Mouse (Mus musculus) heart, adult 18-20 months (tissue): ENCODE measurements at regions not wholly inside any gene's neighbourhood (a gene's known extent, or its start where the extent isn't known, plus 50 kb on each side); places are given as distances from the start of the nearest gene placed in this dataset.

ENCODE experiments used
- DNase-seq, 2 experiments: peaks; one replicate each; pipeline ENCODE4 v3.0.0; 2021 to 2022; ENCODE audit warnings: mixed read lengths in 1 of 2

- DNase-seq = no peak
Measured at GRCm38 (mm10) chr9:24833766-24834165, 59.7 kb upstream of the Tbx20 start.

GRCm38 (mm10) chr9:24848210-24848609 lies 74.1 kb upstream of the Tbx20 start:
- peak in 1 of 2 experiments; percentile 16 for DNase-seq

DNA sequence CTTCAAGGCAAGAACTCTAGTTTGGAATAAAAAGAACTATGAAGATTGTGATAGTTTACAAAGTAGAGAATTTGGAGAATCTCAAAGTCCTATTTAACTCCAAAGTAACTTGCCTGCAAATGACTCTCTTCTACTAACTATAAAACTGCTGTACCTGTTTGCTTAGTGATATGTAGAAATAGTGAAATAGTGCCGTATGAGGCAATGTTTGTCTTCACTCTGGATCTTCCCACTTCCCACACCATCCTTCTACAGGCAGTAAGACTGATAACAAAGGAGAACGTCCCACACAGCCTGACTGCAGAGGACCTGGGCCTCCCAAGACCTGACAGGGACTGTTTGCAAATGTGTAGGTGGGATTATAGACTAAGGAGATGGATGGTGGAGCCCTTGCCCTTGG lies 85.4 kb upstream of the Tbx20 start:
- no peak for DNase-seq

DNA sequence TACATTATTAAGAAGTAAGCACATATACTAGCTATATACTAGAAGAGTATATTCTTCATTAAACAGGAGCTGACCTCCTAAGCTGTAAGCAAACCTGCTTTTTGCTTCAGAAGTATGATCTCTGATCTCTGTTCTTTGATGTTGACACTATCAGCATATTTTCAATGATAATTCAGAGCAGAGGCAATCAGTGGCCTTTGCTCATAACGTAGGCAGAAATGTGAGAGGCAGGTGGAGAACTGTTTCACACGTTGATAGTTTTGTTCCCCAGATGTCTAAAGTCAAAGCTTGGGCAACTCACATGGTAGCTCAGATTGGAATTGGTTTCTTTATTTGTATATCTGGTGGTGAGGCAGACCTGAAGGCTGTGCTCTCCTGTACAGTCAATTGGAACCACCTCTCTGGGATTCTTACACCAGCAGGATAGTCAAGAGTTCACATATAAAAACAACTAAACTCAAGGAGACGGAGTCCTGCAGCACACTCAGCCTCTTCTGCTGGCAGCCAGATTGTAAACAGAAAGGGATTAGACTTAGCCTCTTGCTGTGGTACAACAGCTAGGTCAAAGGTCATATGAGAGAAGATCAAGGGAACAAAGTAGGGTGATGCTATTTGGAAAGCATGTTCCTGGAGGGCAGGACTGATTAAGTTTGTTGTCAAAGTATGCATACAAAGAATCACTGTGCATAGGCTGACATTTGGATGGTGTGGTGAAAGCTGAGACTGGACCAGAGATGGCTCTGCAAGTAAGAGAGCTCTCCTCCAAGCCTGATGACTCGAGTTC lies 92.5 kb upstream of the Tbx20 start:
- DNase-seq = no peak

DNA sequence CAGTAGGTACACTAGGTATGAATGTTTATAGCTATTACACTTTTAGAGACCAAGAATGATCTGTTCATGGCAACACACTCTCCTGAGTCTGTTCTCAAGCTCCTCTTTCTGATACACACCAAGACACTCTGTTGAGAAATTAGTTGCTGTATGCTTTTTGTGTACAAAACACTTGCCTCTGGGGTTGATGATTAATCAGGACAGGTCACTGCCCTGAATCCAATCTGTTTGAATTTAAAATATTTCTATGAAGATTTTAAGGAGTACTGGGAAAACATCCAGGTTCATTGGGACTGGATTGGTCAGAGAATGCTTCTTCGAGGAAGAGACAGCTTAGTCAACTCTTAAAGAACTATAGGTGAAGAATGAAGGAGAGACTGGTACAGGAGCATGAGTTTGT lies 94.6 kb upstream of the Tbx20 start:
- DNase-seq = no peak

DNA sequence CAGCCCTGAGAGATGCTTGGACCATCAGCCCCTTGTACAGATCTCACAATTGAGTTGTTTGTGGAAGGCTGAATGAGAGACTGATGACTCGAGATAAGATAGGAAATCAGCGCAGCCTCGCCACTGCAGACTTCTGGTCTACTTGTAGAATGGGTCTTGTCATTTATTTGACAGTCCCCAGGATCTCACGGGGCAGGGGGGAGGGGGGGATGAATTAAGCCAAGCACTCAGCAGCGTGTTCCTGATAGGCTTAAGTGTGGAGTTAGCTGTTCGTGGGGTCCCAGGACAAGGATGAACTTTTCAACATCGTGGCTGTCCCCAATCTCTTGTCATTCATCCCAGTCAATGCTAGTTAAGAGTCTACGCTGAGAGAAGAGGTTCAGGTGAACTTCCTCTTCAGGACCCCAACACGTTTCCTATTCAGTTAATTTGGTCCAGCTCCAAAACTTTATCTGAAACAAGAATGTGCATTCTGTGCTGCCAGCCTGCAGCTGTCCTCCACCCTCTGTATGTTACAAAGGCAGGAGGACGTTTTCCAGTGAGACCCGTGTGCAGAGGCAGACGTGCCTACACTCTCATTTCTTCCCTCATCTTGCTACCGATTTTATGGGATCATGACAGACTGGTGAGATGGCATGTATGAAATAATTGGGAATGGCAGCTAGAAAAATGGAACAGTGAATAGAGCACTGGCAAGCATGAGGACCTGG lies 100.5 kb upstream of the Tbx20 start:
- no peak for DNase-seq

DNA sequence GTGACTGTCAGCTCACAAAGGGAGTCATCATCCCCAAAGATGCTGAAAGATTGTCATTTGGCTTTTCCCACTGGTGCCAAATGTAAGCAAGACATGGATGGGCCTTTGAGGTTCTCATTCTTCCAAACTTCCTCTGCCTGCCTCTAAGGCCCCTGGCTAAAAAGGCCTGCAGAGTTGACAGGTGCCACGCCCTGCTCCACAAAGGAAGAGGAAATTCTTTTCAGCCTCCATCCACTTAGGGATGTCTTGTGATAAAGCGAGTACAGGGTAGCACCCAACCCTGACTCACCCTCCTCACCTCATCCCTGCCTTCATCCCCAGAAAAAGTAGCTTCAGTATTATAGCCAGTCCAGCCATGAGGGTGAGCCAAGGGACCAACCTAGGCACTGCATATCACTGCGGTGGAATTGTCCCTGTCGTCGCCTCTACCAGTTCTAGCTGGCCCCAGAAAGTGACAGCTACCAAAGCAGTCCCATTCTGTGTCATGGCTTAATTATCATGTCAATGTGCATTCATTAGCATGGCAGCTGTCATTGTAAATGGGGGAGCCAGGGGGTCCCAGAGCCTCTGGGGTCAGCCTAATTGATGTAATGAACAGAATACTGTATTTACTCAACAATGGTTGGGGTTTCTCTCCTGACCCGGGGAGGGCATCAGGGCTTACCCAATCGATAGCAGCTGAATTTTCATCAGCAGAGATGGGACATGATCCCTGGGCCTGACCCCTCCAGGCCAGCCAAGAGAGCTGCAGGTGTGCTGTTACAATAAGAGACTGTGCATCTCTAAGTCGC lies 104.5 kb upstream of the Tbx20 start:
- no peak for DNase-seq

GRCm38 (mm10) chr9:24879662-24880061 lies 105.6 kb upstream of the Tbx20 start:
- DNase-seq = no peak

DNA sequence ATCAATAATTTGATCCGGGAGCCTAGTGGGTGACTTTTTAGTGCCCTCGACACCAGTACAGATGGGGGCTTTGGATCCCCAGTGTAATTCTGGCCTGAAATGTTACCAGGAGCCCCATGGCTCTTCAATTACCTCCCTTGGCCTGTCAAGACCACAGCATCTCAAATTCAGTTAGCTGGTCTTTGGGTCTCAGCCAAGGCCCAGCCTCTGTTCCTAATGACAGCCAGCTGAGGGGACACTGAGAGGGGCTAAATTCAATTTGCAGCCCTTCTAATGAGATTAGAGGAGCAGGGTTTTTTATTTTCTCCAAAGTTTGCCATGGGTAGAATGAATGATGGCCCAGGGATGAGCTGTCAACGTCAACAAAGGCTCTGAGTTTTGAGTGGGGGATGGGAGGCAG lies 109.9 kb upstream of the Tbx20 start:
- no peak for DNase-seq

DNA sequence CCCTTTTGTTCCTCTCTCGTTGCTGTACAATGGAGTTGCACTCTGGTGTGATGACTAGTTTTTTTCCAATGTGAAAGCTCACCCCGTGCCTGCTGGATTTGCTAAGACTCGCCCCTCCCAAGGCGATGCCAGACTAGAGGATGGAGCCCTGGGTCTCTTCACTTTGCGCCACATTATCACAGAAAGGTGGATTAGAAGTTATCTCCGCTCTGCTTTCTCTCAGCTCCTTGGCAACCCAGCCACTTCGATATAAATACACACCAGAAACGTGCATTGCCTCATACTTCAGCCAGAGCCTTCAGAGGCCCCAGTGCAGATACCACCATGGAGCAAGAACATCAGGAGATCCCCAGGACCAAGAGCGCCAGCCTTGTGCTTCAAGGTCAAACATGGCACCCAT lies 114.2 kb upstream of the Tbx20 start:
- DNase-seq = peak in 1 of 2 experiments; percentile 11

DNA sequence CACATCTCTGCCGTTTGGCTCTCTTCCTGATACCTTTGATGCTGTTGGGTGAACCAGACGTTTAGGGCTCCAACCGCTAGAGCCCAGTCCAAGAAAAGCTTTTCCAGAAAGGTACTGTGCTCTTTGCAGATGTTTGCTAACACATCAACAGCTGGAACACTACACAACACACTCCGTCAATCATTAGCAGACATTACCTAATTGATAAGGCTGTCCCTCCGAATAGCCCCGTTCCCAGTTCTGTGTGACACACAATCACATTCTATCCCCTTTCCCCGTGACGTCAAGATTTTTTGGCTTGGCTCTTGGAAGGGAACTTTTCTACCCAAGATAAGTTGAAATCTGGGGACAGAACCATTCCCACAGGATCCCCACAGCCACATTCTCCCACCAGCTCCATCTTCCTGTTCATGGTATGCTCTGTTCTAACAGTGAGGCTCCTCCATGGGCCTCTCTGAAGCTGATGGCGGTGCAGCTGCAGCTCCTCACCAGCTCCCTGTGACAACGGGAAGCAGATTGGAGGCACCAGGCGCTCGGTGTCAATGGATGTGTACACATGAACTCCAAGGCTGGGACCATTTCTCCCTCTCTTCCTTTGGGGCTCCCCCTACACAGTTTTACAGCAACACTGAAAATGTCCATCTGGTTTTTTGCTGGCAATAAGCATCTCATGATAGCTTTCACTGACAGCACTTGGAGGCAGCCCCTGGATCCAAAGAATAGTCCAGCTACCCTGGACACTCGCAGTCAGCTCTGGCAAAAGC lies 122.6 kb upstream of the Tbx20 start:
- peak; percentile 69 to 84 for DNase-seq

- DNase-seq = peak; percentile 40 to 64
Measured at GRCm38 (mm10) chr9:24899206-24899928, 125.3 kb upstream of the Tbx20 start.

GRCm38 (mm10) chr9:24903706-24904105 lies 129.6 kb upstream of the Tbx20 start:
- no peak for DNase-seq

- DNase-seq = no peak
Measured at GRCm38 (mm10) chr9:24909086-24909979, 135.2 kb upstream of the Tbx20 start.

- no peak for DNase-seq
Measured at GRCm38 (mm10) chr9:24910738-24911137, 136.6 kb upstream of the Tbx20 start.

DNA sequence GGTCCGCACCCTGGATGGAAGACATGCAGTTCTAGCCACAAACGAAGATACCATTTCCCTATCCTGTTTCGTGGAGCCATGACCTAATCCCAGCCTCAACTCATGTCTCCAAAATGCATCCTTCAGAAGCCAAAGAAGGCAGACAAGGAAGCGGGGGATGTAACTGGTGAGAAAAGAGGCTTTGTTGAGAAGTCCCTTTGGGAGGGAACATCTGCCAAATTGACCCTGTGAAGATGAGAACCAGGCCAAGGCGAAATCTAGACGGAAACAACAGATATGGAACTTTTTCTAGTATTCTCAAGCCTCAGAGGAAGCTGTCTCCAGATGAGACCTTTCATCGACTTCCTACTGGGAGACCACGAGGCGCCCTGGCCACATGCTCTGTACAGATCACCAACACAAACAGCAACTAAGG lies 145.9 kb upstream of the Tbx20 start:
- peak; percentile 72 to 88 for DNase-seq

GRCm38 (mm10) chr9:24922051-24922860 lies 148.2 kb upstream of the Tbx20 start:
- no peak for DNase-seq

DNA sequence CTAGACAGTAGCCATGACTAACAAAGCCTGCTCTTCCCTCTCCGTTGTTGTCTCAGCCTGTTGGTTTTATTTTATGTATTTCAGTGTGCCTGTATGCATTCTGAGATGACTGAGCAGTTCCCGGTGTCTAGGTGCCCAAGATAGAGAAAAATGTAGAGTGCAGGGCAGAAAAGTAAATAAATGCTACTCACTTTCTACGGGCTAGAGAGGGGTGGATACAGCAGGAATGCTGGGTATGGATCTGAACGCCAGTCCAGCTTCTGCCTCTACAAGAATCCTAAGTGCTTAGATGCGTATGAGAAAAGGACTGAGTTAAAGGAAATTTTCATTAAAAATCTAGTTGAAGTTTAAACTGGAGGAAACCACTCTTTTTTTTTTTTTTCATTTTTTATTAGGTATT lies 149.4 kb upstream of the Tbx20 start:
- DNase-seq = no peak

- DNase-seq = peak; percentile 38 to 57
Measured at GRCm38 (mm10) chr9:24937731-24938130, 151.5 kb upstream of the Gm10181 start.
